Mouse (Mus musculus) midbrain, embryonic 12.5 days (tissue): Measurements from ENCODE around the gene Arrdc5. TPM values are rescaled to one million over a fixed set of nuclear protein-coding genes. Genes with fewer than 3 reads are reported as not detected.

ENCODE experiments used
- ATAC-seq: fragments of 200-750 bp; cut with Nextera tagmentation; 2 replicates; pipeline ENCODE4 v1.8.0; 2017; ENCODE audit warnings: low read depth, moderate TSS enrichment, moderate library complexity; ENCODE audit not compliant: low FRiP score
- H3K27ac ChIP-seq: fragments of 300-500 bp; sonication (generic); replicated peaks from 2 replicates; pipeline ENCODE4 v1.5.1; 2016; ENCODE audit warnings: mild to moderate bottlenecking
- H3K27me3 ChIP-seq: fragments of 300-500 bp; sonication (generic); 2 replicates; pipeline ENCODE4 v1.6.1; 2016; ENCODE audit warnings: mild to moderate bottlenecking
- H3K36me3 ChIP-seq: fragments of 300-500 bp; sonication (generic); 2 replicates; pipeline ENCODE4 v1.6.1; 2016
- H3K4me1 ChIP-seq: fragments of 300-500 bp; sonication (generic); 2 replicates; pipeline ENCODE4 v1.6.1; 2016
- H3K4me2 ChIP-seq: fragments of 300-500 bp; sonication (generic); replicated peaks from 2 replicates; pipeline ENCODE4 v1.6.1; 2016; ENCODE audit warnings: mild to moderate bottlenecking, moderate library complexity
- H3K4me3 ChIP-seq: fragments of 300-500 bp; sonication (generic); 2 replicates; pipeline ENCODE4 v1.5.1; 2016; ENCODE audit warnings: mild to moderate bottlenecking
- H3K9ac ChIP-seq: fragments of 300-500 bp; sonication (generic); replicated peaks from 2 replicates; pipeline ENCODE4 v1.6.1; 2016; ENCODE audit warnings: mild to moderate bottlenecking, moderate library complexity
- H3K9me3 ChIP-seq: fragments of 300-500 bp; sonication (generic); 2 replicates; pipeline ENCODE4 v1.6.1; 2016; ENCODE audit warnings: mild to moderate bottlenecking
- WGBS: fragments of 180-500 bp; shearing (Covaris S2); methylation state at CpG from one replicate; pipeline ENCODE4 v1.1.7; 2016; 5-methylcytosine and 5-hydroxymethylcytosine counted together
- polyA plus RNA-seq: library from polyadenylated mRNA; unstranded; fragments of >200 nt; fragmentation: Nextera tagmentation; extraction: Ambion mirVana; gene quantifications from 2 replicates; pipeline ENCODE4 v1.2.1, GENCODE M21; 2016

The Arrdc5 gene
- polyA plus RNA-seq, 1 experiment from 2014 or later = not detected

DNA sequence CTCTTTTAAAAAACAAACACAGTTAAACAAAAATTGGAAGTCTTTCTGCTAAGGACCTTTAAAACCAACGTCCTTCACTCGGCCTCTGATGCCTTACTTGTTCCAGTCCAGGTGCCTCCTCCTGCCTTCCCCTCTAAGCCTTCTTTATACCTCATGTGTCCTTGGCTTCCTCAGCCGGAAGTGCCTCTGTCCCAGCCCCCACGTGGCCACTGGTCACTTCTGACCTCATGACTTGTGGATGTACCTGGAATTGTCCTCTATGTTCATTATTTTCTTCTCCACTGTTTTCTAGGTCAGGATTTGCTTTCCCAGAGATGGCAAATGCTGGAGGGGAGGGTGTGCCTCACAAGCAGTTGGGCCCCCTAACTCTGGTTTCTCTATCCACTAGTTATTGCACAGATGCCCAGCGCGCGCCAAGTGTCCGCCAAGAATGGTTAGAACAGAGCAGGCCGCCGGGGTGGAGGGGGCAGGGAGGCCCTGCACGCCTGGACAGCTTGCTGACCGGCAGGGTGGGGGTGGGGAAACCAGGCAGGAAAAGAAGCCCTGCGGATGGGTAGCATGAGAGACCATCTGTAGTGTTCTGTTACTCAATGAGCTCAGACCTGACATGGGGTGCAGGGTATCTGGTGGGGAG, 2.4 kb upstream of the Arrdc5 start:
- Histone ChIP-seq H3K4me1 (peaks cover 45% of the 10 kb centered on the region), H3K36me3 (peaks cover 16% of the 10 kb centered on the region), H3K27ac (peak overlapping the region; percentile 65), H3K27me3 (no peaks in the 10 kb centered on the region), H3K4me2 (peak overlapping the region; percentile 93), H3K9ac (peak overlapping the region; percentile 72; the same call in 1 of the 2 replicates), H3K4me3 (peak overlapping the region; percentile 85; the same call in 1 of the 2 replicates), H3K9me3 (no peaks in the 10 kb centered on the region)
- ATAC-seq = no peak; the same call in none of the 2 replicates
- 20% methylated on average over 13 of the region's 13 CpGs for WGBS

DNA sequence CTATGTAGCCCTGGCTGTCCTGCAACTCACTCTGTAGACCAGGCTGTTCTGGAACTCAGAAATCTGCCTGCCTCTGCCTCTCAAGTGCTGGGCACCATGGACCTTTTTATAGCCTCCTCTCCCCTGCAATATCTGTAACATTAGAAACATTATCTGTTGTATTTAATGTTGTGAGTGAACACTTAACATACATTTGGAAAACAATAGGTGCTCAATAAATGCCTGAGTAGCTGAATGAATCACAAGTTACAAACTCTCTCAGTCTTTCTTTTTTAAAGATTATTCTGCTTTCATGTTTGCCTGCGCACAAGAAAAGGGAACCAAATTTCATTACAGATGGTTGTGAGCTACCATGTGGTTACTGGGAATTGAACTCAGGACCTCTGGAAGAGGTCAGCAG, 1.8 kb downstream of the Arrdc5 start:
- no peak overlapping the region for H3K27ac ChIP-seq
- no peak overlapping the region for H3K9ac ChIP-seq
- H3K36me3 ChIP-seq = no peaks in the 10 kb centered on the region
- WGBS = 95% methylated on average over 1 of the region's 1 CpGs
- H3K4me2 ChIP-seq = no peak overlapping the region
- ATAC-seq = no peak
- H3K9me3 ChIP-seq = no peaks in the 10 kb centered on the region
- no peaks in the 10 kb centered on the region for H3K27me3 ChIP-seq
- peaks cover 10% of the 10 kb centered on the region for H3K4me1 ChIP-seq
- no peak overlapping the region for H3K4me3 ChIP-seq

DNA sequence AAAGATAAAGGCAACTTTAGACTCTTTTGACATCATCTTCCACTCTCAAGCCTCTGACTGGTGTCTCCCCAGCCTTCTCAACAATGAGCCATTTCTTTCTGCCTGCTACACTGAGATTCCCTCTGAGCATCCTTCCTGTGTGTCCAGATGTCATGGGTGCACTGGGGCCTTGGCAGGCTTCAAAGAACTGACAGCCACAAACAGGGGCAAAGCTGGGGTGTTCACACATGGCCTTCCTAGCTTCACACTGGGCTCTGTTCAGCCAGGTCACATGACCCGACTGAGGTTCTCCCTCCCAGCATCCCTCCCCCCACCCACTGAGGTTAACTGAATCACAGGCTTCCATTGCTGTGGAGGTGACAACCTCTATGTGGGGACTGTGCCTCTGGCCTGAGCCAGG, 3.9 kb downstream of the Arrdc5 start:
- 58% methylated on average over 1 of the region's 1 CpGs for WGBS

DNA sequence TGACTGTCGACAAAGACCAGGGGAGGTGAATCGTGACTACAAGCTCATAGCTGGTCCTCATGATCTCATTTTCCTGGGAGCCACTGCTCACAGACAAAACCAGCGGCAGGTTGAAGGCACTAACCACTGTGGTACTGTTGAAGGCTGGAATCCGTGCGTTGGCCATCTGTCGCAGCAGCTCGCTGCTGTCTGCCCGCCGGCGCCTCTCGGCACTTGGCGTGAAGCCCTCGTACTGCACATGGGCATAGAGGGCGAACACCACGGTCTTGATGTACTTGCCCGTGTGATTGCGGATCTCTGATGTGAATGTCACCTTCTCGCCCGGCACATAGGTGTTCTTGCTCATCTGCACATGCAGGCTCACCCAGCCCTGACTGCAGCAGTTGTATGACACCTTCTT, 5.8 kb downstream of the Arrdc5 start:
- H3K27me3 ChIP-seq = no peaks in the 10 kb centered on the region; the same call in 1 of the 2 replicates
- peaks cover 22% of the 10 kb centered on the region for H3K4me1 ChIP-seq
- no peak overlapping the region for H3K4me2 ChIP-seq
- no peak overlapping the region for H3K9ac ChIP-seq
- no peaks in the 10 kb centered on the region for H3K9me3 ChIP-seq
- no peak overlapping the region for H3K27ac ChIP-seq
- no peak for ATAC-seq
- H3K36me3 ChIP-seq = no peaks in the 10 kb centered on the region
- no peak overlapping the region for H3K4me3 ChIP-seq
- 94% methylated on average over 19 of the region's 19 CpGs for WGBS

More for the DNA sequence above, 3.9 kb downstream of the Arrdc5 start:
- Histone ChIP-seq H3K27ac (no peak overlapping the region), H3K4me1 (peaks cover 6% of the 10 kb centered on the region), H3K4me2 (no peak overlapping the region), H3K9ac (no peak overlapping the region), H3K27me3 (no peaks in the 10 kb centered on the region; the same call in 1 of the 2 replicates), H3K9me3 (no peaks in the 10 kb centered on the region), H3K36me3 (no peaks in the 10 kb centered on the region), H3K4me3 (no peak overlapping the region)
- ATAC-seq = no peak

DNA sequence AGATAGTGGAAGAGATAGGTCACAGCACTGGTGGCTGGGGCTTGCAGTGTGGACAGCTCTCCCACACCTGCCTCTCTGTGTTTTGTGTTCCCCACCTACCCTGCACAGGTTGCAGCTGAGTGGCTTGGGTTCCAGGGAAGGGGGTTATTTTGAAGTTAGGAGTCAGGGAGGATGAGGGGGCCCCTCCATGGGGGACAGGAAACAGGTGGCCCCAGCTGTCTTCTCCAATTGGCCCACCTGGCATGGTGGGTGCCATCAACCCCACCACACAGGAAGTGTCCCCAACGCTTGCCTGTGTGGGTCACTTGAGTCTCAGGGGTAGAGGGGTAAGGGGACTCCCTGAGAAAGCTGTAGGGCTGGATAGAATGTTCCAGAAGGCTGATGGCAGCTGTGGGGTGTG, 6.8 kb downstream of the Arrdc5 start:
- no peak overlapping the region for H3K9ac ChIP-seq
- 80% methylated on average over 1 of the region's 1 CpGs for WGBS
- ATAC-seq = no peak

DNA sequence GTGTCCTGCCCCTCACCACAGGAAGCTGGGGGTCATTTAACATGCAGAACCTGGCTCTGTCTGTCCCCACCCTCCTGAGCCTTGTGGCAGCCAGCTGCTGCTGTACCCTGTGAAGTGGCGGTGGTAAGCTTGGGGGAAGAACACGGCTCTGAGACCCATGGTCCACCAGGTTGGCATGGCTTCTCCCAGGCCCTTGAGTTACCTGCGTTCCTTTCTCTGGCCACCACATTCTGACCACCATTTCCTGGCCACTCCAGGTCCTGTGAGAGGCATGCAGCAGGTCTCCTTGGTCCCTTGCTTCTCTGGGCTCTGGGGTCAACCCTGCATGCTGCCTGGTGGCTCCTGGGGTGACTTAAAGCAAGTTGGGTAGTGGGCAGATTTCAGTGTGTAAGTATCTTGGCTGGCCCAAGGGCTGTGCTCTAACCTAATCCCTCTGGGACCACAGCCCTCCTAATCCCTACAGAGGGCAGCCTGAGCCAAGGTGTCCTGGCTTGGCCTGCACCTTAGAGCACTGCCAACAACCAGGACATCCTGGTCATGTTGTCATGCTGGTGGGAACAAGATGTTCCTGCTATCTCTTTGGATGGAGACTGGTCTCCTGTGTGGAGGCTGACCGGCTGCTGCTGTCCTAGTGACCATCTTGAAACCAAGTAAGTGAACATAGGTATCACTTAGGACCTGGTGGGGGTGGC, 7.4 kb downstream of the Arrdc5 start, which contains the start of gene Plin3:
TSS of gene Plin3 (minus strand) at position 343 of the 692 bp plus-strand sequence.
- Histone ChIP-seq H3K27ac (peak within 1 kb of the TSS; percentile 73), H3K4me3 (no peak within 1 kb of the TSS), H3K9ac (no peak within 1 kb of the TSS), H3K4me2 (no peak within 1 kb of the TSS), H3K36me3 (no peaks in the 10 kb centered on the region), H3K9me3 (no peaks in the 10 kb centered on the region), H3K27me3 (no peaks in the 10 kb centered on the region; the same call in 1 of the 2 replicates), H3K4me1 (peaks cover 35% of the 10 kb centered on the region)
- ATAC-seq = no peak
- WGBS = 87% methylated on average over 4 of the region's 4 CpGs

More for the DNA sequence above, 6.8 kb downstream of the Arrdc5 start:
- Histone ChIP-seq H3K4me3 (no peak overlapping the region), H3K4me1 (peaks cover 30% of the 10 kb centered on the region), H3K9me3 (no peaks in the 10 kb centered on the region), H3K27ac (no peak overlapping the region), H3K36me3 (no peaks in the 10 kb centered on the region), H3K27me3 (no peaks in the 10 kb centered on the region; the same call in 1 of the 2 replicates), H3K4me2 (no peak overlapping the region)

- ATAC-seq = 0 out of 2 replicates have a peak, but pooled peaks have one; percentile 0
- Histone ChIP-seq H3K9me3 (no peaks in the 10 kb centered on the region), H3K27me3 (no peaks in the 10 kb centered on the region; the same call in 1 of the 2 replicates), H3K4me1 (peaks cover 35% of the 10 kb centered on the region), H3K9ac (no peak overlapping the region), H3K36me3 (no peaks in the 10 kb centered on the region), H3K4me2 (no peak overlapping the region; the same call in 1 of the 2 replicates), H3K27ac (peak overlapping the region; percentile 73), H3K4me3 (no peak overlapping the region)
- 63% methylated on average over 7 of the region's 7 CpGs for WGBS
These were observed 8.1 kb downstream of the Arrdc5 start for GRCm38 (mm10) chr17:56291826-56292475.

GRCm38 (mm10) chr17:56291171-56291511, 8.9 kb downstream of the Arrdc5 start:
- Histone ChIP-seq H3K4me2 (peak overlapping the region; percentile 54), H3K27me3 (no peaks in the 10 kb centered on the region; the same call in 1 of the 2 replicates), H3K36me3 (no peaks in the 10 kb centered on the region), H3K27ac (peak overlapping the region; percentile 73), H3K9me3 (no peaks in the 10 kb centered on the region), H3K9ac (peak overlapping the region; percentile 38; the same call in 1 of the 2 replicates), H3K4me1 (peaks cover 35% of the 10 kb centered on the region), H3K4me3 (peak overlapping the region; percentile 20)
- under 1% methylated on average over 16 of the region's 16 CpGs for WGBS
- peak; percentile 78 for ATAC-seq

GRCm38 (mm10) chr17:56290388-56291170, 9.5 kb downstream of the Arrdc5 start:
- Histone ChIP-seq H3K36me3 (peaks cover under 1% of the 10 kb centered on the region; the same call in 1 of the 2 replicates), H3K27ac (peak overlapping the region; percentile 73), H3K9ac (peak overlapping the region; percentile 45; the same call in 1 of the 2 replicates), H3K4me3 (peak overlapping the region; percentile 43), H3K4me2 (peak overlapping the region; percentile 54), H3K4me1 (peaks cover 35% of the 10 kb centered on the region), H3K9me3 (no peaks in the 10 kb centered on the region), H3K27me3 (no peaks in the 10 kb centered on the region; the same call in 1 of the 2 replicates)
- ATAC-seq = peak; percentile 70
- WGBS = 2% methylated on average over 17 of the region's 17 CpGs

DNA sequence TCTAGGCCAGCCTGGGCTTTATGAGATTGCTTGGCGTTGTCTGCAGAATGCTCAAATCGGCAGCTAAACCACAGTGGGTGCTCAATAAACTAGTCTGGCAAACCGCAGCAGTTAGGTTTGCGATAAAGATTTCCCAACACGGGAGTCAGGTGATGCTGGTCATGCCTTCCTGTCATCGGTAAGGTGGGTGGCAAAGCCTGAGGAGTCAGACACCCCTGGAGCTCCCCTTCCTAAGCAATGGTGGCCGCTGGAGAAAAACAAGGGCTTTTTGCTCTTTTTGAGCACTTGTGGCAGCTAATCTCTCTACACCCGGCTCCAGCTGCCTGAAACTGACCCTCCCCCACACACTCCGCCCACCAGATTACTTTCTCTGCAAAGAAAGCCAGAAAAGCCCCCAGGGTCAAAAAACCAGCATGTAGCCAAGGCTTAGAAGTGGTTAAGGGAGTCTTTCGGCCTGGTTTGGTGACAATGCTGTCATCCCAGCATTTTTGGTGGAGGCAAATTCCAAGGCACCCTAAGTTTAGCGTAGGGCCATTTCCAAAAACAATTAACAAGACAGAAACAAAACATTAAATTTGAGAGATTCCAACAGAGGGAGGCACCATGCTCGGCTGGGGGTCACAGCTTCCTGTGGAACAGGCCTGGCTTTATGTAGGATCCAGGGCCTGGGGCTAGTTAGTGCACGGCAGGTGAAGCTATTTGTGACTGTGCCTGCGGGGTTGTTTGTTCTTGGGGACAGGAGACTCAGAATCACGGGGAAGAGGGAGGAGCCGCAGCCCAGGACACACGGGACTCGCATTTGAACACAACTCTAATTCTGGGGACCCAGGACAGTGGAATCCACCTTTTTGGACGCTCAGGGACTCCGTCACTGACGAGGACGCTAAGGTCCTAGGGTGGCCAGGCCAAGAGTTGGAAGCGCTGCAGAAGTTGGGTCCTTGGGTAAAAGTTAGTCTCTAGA, 10.4 kb downstream of the Arrdc5 start:
- WGBS = 1% methylated on average over 23 of the region's 23 CpGs
- Histone ChIP-seq H3K4me1 (peaks cover 35% of the 10 kb centered on the region), H3K9me3 (no peaks in the 10 kb centered on the region), H3K9ac (peak overlapping the region; percentile 45), H3K4me2 (peak overlapping the region; percentile 54), H3K27ac (peak overlapping the region; percentile 73), H3K36me3 (peaks cover 7% of the 10 kb centered on the region; the same call in 1 of the 2 replicates), H3K27me3 (no peaks in the 10 kb centered on the region; the same call in 1 of the 2 replicates), H3K4me3 (peak overlapping the region; percentile 43)
- peak; percentile 25 for ATAC-seq
